Mouse (Mus musculus) layer of hippocampus, adult 9-10 months (tissue): ENCODE measurements at regions not wholly inside any gene's neighbourhood (a gene's known extent, or its start where the extent isn't known, plus 50 kb on each side); places are given as distances from the start of the nearest gene placed in this dataset.

Experiments used
- DNase-seq: peaks from one replicate; pipeline ENCODE4 v3.0.0; 2022; ENCODE audit warnings: low spot score

DNA sequence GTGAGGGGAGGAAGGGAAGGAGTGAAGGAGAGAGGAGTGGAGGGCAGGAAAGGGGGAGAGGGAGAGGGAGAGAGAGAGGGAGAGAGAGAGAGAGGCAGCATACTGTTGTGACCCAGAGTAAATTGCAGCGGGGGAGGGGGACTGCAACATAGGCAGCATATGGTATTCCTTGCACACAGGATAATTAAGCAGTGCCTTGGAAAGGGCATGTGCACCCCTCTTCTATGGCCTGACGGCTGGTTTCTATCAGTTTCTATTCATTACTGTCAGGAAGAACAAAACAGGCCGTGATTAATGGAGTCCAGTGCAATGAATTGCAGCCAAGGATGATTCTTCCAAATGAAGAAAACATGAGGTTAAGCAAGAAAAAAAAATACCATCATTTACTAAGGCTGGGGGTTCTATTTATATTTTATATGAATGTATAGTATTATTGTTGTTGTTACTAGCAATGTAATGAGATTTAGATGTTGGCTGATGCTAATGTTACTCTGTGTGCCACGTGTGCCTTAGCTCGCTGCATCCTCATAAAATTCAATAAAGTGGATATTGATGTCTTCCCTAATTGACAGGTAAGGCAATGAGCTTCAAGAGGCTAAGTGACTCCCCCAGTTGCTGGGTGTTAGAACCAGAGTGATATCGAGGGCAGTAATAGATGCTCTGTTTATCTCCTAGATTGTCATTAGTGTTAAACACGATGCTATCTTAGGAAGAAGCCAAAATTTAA is 181.3 kb downstream of the Gm19935 start:
- no peak for DNase-seq

GRCm38 (mm10) chr8:90630796-90631195 is 186.4 kb downstream of the Gm19935 start:
- no peak for DNase-seq

DNA sequence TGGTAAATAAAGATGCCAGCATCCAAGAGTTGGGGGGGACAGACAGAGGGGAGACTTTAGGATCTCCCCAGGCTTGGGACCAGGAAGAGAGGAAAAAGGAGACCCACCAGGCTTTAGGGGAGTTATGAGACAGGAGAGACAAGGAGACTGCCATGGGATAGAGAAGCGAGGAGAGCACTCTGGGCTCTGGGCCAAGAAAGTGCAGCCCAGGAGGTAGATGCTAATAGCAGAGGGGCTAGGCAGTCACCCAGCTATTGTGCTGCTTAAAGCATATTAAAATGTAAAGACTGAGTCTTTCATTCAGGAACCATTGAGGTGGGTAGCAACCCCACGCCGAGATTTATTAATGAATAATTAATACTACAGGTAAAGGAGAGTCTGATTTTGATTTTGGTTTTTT is 208.8 kb downstream of the Gm19935 start:
- no peak for DNase-seq

- DNase-seq, result no peak
Measured at GRCm38 (mm10) chr8:90600946-90601695, 216.1 kb downstream of the Gm19935 start.

DNA sequence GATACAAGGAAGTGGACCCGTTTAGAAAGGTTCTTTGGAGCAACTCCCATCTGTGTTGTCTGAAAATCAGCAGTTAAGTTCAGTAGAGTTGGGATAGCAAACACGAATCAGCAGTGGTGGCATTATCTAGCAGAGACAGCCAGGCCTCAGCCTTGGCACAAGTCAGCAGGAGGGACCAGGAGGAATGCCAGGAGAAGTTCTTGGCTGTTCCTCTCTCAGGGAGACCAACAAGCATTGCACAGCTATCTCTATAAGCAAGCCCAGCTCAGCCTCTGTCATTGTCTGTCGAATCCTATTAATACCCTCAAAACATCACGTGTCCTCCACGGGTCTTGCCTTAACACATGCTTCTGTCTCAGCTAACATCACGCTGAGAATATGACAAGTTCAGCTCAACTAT is 219.8 kb downstream of the Gm19935 start:
- peak; percentile 11 for DNase-seq

GRCm38 (mm10) chr8:90579426-90579825 is 231.3 kb upstream of the Tox3 start:
- DNase-seq, result no peak

DNA sequence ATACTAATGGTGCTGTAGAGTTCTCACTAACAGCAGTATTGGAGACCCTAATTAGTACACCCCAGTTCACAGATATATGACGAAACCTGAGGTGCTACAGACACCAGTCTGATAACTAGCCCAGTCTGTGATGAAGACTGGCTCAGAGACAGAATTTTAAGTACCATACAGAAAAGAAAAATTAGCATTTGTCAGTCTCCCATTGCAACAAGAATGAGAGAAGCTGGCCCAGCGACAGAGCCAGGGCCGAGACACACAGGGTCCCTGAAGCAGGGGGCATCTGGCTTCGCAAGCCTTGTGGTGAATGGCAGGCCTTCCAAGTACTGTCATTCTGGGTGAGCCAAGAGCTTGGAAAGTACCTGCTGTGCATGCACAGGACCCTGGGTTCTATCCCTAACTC is 228.8 kb upstream of the Tox3 start:
- no peak for DNase-seq

- DNase-seq, result no peak
Measured at GRCm38 (mm10) chr8:90574676-90575075, 226.5 kb upstream of the Tox3 start.

GRCm38 (mm10) chr8:90556079-90556427 is 207.9 kb upstream of the Tox3 start:
- no peak for DNase-seq

DNA sequence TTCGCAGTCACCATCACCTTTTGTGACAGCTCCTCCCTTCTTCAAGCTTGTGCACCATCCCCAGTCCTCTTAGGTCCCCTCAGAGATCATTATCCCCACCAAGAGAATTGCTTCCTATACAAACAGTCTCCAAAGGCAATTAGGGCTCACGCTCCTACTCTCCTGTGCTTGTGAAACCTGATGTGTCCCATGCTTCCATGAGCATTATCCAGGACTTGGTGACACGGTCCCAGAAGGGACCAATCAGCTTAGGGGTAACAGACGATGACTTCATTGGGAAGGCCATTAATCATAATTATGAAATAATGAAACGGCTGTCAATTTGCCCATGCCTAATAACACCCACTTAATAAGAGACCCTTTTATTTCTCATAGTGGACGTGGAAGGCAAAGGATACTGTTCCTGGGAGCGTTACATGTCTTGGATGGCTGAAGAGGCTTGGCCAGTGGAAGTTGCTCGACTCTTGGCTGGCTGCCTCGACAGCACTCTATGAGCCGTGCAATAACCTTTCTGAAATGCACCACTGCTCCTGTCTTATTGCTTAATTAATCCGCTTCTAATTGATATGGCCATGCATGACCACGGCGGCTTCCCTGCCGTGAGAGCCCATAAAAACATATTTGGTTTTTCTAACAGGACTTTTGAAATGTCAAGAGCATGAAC is 207.4 kb upstream of the Tox3 start:
- DNase-seq, result no peak

GRCm38 (mm10) chr8:90547276-90547675 is 199.1 kb upstream of the Tox3 start:
- no peak for DNase-seq

- no peak for DNase-seq
Measured at GRCm38 (mm10) chr8:90542619-90543018, 194.5 kb upstream of the Tox3 start.

GRCm38 (mm10) chr8:90536196-90536640 is 188.1 kb upstream of the Tox3 start:
- no peak for DNase-seq

- DNase-seq, result no peak
Measured at GRCm38 (mm10) chr8:90535515-90536156, 187.5 kb upstream of the Tox3 start.

DNA sequence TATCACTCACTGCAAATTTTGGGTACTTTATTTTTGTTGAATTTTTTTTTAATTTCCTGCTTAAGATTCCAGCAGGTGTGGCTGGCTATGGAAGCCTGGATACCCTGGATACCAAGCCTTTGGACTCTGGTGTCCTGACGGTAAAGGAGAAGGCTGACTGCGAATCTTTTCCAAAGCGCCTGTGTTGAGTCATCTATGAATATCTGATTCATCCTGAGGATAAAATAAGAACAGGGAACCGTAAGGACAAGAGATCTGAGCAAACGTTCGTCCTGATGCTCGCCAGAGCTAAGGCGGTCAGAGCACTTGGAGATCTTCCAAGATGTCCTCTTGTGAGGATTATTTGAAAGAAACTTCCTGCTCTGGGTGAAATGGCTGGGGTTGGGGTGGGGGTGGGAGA is 173.2 kb upstream of the Tox3 start:
- no peak for DNase-seq

DNA sequence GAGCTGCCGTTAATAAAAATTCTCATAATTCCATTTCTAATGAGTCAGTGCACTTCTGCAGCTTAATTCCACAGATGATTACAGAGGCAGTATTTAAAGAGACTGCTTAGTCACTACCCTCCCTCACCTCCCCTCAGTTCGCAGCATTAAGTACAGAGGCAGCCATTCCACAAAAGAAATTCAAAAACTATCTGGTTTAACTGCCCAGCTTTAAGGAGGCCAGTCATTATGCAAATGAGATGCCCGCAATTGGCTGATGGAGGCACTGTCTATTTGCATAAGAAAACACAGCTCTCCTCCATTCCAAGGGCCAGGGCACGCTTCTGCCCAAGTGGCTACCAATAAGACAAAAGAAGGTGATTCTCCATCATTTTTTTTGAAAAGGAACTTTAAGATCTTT is 172.0 kb upstream of the Tox3 start:
- no peak for DNase-seq

DNA sequence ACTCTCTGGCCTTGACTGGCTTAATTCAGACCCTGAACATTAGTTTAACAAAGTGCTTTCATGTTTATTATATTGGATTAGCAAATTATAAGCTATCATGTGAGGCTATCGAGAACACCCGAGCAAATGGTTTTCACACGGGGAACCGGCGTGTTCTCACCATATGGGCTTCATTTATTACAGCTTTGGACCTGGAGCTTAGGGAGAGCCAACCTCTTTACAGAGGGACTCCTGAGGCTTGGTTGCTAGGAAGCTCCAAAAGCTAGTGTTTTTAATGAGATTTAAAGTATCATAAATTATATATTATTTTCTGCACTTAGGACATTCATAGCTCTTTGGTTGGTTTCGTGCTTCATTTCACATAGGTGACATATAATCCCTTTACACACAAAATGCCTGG is 171.4 kb upstream of the Tox3 start:
- no peak for DNase-seq

DNA sequence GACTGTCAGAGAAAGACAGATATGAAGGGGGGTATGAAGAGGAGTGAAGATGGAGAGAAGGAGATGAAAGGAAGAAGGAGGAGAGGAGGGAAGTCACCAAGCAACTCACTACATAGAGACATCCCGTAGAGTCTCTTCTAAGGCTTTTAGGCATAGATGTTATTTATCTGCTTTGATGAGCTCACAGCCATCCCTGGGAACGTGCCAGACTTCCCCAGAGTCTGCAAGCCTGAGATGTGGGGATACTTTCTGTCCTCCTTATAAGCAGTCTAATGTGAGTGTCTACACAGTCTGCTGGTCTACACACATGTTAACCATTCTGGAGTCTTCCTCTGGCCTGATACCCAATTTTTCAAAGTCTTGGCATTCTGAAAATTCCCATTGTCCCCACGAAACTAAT is 166.0 kb upstream of the Tox3 start:
- DNase-seq, result no peak

DNA sequence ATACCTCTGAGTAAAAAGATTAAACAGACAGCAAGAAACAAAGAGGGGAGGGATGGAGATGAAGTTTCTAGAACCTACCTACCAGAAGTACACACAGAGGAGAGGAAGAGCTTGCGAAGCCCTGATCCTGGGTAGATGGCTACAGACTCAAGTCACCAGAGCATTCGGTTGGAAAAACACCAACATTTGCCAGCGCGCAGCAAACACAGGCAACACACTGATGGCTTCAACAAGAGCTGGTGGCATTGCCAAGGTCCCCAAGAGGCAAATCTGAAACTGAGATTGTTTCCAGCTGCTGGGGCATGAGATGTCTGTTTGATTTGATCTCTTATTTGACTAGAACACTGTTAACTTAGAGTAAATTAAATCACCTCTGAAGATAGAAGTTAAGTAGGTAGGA is 165.5 kb upstream of the Tox3 start:
- no peak for DNase-seq

GRCm38 (mm10) chr8:90513102-90513501 is 165.0 kb upstream of the Tox3 start:
- no peak for DNase-seq

DNA sequence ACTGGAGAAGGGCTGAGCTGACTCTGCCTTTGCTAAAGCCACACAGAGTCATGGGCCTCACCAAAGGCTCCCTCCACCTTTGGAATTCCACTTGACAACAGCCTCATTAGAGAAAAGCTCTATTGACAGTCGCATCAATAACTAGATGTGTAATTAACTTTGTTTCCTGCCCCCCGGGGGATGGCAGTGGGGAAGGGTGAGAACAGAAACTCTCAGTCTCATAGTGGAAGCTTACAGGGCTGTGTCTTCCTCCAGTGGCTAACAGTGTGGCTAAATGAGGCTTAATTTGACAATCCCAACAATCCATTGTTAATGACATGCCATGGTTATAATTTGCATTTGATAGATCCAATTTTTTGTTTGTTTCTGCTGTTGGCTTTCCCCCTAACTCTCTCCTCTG is 164.5 kb upstream of the Tox3 start:
- DNase-seq, result no peak

- DNase-seq, result no peak
Measured at GRCm38 (mm10) chr8:90504521-90504920, 156.4 kb upstream of the Tox3 start.

GRCm38 (mm10) chr8:90503306-90503705 is 155.2 kb upstream of the Tox3 start:
- no peak for DNase-seq
